In the genomic region with DNA sequence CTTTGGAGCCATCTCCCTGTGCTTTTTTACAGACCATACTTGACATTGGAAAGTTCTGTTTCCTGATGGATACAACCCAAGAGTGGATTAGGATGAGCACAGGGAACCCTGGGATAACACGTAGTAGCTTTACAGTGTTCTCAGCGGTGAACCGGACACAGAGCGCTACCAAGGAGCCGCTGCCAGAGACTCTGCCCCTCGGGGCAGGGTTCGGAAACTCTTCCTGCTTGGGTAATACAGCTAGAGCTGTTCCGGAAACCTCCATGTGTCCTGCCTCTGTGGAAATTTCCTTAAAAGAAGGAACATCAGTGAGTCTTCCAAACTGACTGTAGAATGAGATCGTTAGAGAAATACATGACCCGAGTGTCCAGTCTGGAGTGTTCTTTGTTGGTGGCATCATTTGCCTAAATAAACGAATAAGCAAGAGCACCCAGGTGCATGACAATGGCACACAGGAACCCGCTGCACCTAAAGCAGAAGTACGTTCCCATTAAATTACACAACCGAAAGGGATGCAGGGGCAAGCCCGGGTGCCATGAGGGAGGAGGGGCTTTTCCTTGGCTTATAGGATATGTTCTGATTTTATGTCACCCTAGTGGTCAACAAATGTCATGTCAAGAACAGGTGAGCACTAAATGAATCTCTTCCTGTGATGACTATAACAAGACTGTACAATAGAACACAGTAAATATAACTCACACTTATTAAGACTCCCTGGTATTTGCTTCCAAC, we compare ENCODE assay signal across 9 mouse cellular contexts.
A peak's percentile ranks its signal among the peaks of the same experiment; 100 is the strongest.
DNase-seq lines count a peak whose midpoint lies in the region; ATAC-seq lines count a peak whose summit lies in the region.
"Had no signal": no experiment of that assay in that cellular context is flagged by ENCODE, and none has a peak within 500 bp of the region (broad histone marks: within the 10 kb centered on the region; RNA-seq: fewer than 3 reads in every experiment).

No protein-coding gene starts in this region.

- H3K4me2 ChIP-seq in heart, embryonic 13.5 days, result peak overlapping the region; percentile 50
- H3K4me2 ChIP-seq in midbrain, embryonic 12.5 days (replicated peaks), result peak overlapping the region; percentile 34

- H3K27ac ChIP-seq in heart, embryonic 13.5 days (replicated peaks), result no peak overlapping the region
- H3K27ac ChIP-seq in embryonic facial prominence, embryonic 10.5 days (replicated peaks), result no peak overlapping the region
- no peak overlapping the region for H3K27ac ChIP-seq in midbrain, embryonic 12.5 days (replicated peaks)

- no peak for DNase-seq in heart, adult 8-10 months (ENCODE audit: low spot score)
- DNase-seq in embryonic facial prominence, embryonic 10.5 days (ENCODE audit: low spot score), result no peak
- peak; percentile 14 for DNase-seq in induced T-regulatory cell, adult 2 months (ENCODE audit: low read depth)
- DNase-seq in spleen, postnatal 14 days (ENCODE audit: low spot score in 2 of 2), result no peak
- DNase-seq in right cerebral cortex, postnatal 14 days, result no peak
- no peak for DNase-seq in layer of hippocampus, adult 11-12 months (ENCODE audit: low spot score)
- DNase-seq: right cerebral cortex, adult 18-20 months had no signal

- H3K9ac ChIP-seq in heart, embryonic 13.5 days, result no peak overlapping the region
- no peak overlapping the region for H3K9ac ChIP-seq in midbrain, embryonic 12.5 days (replicated peaks)

- H3K4me3 ChIP-seq in heart, embryonic 13.5 days, result peak overlapping the region; percentile 25
- peak overlapping the region; percentile 34 for H3K4me3 ChIP-seq in embryonic facial prominence, embryonic 10.5 days
- 0 out of 2 replicates have a peak overlapping the region, but pooled peaks have one; percentile 3 for H3K4me3 ChIP-seq in midbrain, embryonic 12.5 days

- no peaks in the 10 kb centered on the region for H3K36me3 ChIP-seq in heart, embryonic 13.5 days
- no peaks in the 10 kb centered on the region for H3K36me3 ChIP-seq in embryonic facial prominence, embryonic 10.5 days (replicated peaks)
- no peaks in the 10 kb centered on the region for H3K36me3 ChIP-seq in midbrain, embryonic 12.5 days

- H3K4me1 ChIP-seq in heart, embryonic 13.5 days, result no peaks in the 10 kb centered on the region
- H3K4me1 ChIP-seq in embryonic facial prominence, embryonic 10.5 days, result peaks cover 7% of the 10 kb centered on the region
- H3K4me1 ChIP-seq in midbrain, embryonic 12.5 days, result no peaks in the 10 kb centered on the region

- no peaks in the 10 kb centered on the region for H3K9me3 ChIP-seq in heart, embryonic 13.5 days
- no peaks in the 10 kb centered on the region for H3K9me3 ChIP-seq in embryonic facial prominence, embryonic 10.5 days
- no peaks in the 10 kb centered on the region for H3K9me3 ChIP-seq in midbrain, embryonic 12.5 days

- ATAC-seq in heart, embryonic 13.5 days (ENCODE audit: extremely low read depth, insufficient number of reproducible peaks, low FRiP score, low TSS enrichment), result no peak
- ATAC-seq in midbrain, embryonic 12.5 days (ENCODE audit: low FRiP score, low read depth), result no peak

- peaks cover 25% of the 10 kb centered on the region for H3K27me3 ChIP-seq in heart, embryonic 13.5 days (replicated peaks)
- peaks cover 39% of the 10 kb centered on the region for H3K27me3 ChIP-seq in embryonic facial prominence, embryonic 10.5 days (replicated peaks; ENCODE audit: low read depth, poor library complexity, severe bottlenecking)
- peaks cover 26% of the 10 kb centered on the region; the same call in 1 of the 2 replicates for H3K27me3 ChIP-seq in midbrain, embryonic 12.5 days

- 55% methylated on average over 15 of the region's 15 CpGs for WGBS in heart, embryonic 13.5 days
- WGBS in embryonic facial prominence, embryonic 10.5 days, result 54% methylated on average over 15 of the region's 15 CpGs
- 63% methylated on average over 15 of the region's 15 CpGs for WGBS in midbrain, embryonic 12.5 days
